Mouse (Mus musculus): ENCODE results near the gene Arhgap8. TPM values are rescaled to one million over a fixed set of nuclear protein-coding genes. Genes with fewer than 3 reads are reported as not detected.
"Not testable (repeated sequence)": the region's sequence is repeated elsewhere in the genome, so short reads cannot be mapped to it uniquely, and the experiment has no call there.

The Arhgap8 gene
- polyA plus RNA-seq, 3 experiments from 2014 or later = 0.24 TPM; not detected in 2

GRCm38 (mm10) chr15:84698189-84698588 is 21.7 kb upstream of the Arhgap8 start:
- no peak for ATAC-seq

DNA sequence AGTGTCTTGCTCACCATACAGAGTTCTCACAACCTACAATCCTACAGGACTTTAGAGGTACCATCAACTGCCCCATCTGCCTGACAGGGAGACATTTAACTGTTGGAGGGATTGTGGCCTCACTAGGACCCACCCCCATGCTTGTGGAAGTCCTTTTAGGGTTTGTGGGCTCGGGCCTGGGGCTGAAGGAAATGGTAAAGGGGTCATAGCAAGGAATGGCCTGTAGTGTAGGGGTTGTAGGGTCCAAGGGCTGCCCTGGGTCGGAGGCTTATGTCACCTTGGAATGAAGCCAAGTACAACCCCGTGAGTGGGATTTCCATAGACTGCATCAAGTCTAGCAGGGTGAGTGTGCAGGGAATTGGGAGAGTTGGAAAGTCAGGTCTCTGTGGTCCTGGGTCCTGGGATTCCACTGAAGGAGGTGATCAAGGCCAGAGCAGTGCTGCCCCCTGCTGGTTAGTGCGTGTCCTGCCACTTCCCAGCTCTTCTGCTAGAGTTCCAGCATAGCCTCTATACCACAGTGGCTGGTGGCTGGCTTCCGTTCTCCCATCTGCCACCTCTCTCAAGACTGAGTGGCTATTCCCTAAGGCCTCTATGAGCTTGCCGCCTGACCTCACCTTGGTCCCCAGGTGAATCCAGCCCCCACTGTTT is 19.6 kb upstream of the Arhgap8 start:
- ATAC-seq = no peak

DNA sequence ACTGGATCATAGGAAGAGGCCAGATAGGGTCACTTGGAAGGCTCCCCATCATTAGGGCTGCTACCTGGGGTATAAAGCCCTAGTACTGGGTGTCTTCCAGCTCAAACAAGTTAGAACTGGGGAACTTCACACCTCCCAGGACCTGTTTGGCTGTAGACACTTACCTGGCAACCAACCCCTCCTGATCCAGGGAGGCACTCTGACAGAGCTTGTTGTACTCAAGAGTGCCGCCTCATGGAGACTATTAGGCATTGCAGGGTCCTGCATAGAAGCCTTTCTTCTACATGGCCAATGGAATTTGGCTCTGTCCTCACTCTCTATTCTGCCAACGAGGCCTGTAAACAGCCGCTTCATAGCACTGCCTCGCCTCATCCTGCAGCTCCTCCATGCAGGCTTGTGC is 17.9 kb upstream of the Arhgap8 start:
- no peak for ATAC-seq

DNA sequence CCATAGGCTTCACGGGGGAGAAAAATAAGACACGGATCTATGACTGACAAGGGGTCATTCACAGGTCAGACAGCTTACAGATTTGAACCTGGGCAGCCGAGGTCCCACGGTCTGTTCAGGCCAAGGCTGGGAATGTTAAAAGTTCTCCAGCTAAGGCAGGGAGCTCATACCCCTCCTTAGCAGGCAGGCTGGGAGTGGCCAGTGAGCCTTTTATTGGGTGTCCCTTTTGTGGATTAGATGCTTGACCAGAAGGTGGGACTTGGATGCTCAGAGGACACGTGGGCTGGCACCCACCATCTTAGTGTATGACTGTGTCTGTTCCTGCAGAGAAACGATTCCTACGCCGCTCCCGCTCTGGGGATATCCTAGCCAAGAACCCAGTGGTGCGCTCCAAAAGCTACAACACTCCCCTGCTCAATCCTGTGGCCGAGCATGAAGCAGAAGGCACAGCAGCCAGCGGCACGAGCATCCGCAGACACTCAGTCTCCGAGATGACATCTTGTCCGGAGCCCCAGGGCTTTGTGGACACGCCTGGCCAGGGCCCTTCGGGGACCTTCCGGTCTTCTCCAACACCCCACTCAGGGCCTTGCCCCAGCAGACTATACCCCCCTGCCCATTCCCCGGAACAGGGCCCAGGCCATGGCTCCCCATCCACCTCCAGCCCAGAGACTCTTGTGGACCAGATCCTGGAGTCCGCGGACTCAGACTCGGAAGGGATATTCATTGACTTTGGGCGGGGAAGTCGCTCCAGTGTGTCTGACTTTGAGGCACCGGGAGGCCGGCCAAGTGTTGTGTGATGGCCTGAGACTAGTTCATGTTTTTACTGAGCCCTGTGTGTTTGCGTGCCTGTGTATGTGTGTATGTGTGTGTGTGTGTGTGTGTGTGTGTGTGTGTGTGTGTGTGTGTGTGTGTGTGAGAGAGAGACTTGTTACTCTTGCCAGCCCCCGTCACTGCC is 17.2 kb upstream of the Arhgap8 start:
- no peak for ATAC-seq

DNA sequence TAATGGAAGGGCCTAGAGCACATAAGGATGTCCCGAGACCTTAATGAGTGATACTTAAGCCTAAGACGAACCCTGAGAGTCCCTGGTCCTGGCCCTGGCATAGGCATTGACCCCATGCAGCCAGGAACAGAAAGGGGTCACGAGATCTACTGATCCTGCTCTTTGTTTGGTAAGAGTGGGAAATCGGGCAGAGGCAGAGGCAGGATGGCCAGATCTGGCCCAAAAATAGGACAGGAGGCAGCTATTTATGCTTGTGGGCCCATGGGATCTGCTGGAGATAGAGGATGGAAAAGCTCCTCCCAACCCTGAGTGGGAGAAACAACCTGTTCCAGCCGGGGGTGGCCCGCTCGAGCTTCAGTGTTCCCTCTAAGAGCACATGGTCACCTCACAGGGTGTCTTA is 15.9 kb upstream of the Arhgap8 start:
- no peak for ATAC-seq

- no peak for ATAC-seq
Measured at GRCm38 (mm10) chr15:84705351-84705901, 14.4 kb upstream of the Arhgap8 start.

DNA sequence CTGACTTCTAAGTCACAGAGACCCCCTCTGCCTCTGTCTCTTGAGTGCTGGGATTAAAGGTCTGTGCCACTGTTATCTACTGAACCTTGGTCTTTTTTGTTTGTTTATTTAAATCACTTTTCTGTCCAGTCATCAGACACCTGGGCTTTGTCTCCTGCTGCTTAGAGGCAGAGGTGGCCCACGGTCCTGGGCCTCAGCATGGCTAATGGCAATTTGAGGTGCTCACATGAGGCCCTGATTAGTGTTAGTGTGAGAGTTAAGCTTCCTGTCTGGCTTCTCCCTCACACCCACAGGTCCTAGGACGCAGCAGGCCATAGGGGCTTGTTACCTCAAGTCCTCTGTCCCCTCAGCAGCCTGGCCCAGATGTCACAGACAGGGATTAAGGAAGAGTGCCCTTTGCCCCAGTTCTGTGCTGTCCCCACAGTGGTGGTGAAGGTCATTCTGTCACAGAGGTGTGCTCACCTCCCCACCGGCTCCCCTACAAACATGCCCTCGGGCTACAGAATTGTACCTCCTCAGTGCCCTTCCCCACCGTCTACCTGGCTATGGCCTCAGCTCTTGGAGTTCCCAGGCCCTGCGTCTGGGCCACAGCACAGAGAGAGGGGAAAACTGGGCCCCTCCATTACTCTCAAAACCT is 12.8 kb upstream of the Arhgap8 start:
- ATAC-seq = no peak

DNA sequence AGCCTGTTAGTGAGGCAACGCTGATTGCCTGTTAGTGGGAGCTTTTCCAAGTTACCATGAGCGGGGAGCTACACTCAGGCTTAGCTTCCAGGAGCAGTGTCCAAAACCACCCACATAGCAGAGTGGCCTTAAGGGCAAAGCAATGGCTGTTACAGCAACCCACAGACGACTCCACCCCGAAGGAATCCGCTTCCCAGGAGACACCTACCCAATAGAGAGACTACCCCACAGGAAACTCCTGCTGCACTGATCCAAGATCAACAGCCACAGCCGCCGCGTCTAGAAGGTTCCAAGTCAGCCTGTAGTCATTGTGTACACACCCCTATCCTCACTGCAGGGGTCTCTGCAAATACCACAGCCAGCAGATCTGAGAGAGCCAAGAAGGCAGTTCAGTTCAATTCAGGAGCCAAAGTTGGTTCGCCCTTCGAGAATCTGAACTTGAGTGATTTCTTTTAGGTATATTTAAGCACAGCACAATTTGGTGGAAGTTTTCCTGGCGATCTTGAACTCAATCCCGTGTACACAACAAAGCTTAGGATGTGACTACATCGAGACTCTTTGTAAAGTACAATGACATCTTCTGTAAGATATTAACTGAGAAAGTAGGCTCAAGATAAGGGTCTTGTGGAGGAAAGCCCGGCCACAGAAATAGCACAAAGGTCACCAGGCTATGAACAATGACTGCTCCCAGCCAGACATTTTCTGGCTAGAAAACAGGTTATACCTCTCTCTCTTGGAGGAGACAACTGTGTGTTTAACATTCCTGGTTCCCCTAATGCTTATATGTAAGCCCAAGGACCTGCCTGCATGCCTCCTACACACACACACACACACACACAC is 7.1 kb upstream of the Arhgap8 start:
- ATAC-seq = no peak

- ATAC-seq = no peak
Measured at GRCm38 (mm10) chr15:84714730-84715129, 5.1 kb upstream of the Arhgap8 start.

DNA sequence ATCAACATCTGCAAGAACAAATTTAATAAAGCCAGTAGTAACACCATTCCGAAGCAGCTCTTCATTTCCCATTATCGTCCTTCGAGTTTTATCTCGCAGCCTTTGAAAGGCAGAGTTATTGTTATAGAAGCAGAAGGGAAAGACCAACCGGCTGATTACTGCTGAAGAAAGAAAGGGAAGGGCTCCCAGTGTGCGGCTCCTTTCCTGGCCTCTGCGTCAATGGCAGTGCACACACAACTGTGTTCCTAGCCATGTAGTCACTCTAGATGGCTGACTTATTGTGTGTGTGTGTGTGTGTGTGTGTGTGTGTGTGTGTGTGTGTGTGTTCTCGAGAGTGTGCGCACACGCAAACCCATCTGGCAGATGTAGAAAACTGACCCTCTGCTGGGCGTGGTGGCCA is 4.7 kb upstream of the Arhgap8 start:
- ATAC-seq = no peak

DNA sequence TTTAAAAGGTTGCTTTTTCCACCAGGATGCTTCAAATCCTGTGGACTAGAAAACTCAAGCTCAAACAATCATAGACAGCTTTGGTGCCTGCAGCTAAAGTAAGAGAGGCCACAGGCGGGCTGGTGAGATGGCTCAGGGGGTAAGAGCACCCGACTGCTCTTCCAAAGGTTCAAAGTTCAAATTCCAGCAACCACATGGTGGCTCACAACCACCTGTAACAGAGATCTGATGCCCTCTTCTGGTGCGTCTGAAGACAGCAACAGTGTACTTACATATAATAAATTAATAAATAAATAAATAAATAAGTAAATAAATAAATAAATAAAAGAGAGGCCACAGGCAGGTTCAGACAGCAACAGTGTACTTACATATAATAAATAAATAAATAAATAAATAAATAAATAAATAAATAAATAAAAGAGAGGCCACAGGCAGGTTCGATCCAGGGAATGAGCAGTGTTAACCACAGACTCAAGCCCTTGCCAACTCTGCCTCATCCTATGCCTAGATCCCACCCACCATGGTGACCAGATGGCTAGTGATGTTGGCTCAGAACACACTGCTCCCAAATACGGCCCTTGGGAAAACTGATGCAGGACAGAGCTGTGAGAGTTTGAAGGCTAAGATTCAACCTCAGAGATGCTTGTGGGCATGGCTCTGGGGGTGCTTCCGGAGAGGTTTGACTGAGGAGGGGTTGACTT is 2.1 kb upstream of the Arhgap8 start:
- not testable (repeated sequence) for ATAC-seq

DNA sequence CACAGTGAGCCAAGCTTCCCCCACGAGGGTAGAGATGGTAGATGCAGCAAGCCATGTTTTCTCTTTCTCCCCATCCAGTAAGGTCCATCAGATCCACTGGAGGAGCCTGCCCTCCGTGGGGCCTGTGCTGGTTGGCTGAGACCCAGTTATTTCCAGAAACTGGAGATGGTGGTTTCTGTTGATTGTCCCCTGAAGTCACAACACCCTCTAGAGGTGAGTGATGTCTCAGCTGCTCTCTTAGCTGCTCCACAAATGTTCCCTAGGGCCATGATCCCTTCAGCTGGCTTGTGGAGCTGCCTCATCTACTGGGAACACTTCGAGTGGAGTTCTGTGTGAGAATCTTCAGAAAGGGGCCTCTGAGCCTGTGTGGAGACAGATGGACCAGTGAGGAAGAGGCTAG is 1.1 kb upstream of the Arhgap8 start:
- ATAC-seq = no peak

GRCm38 (mm10) chr15:84720291-84721204 is 696 bp downstream of the Arhgap8 start:
- ATAC-seq = no peak

- not testable (repeated sequence) for ATAC-seq
Measured at GRCm38 (mm10) chr15:84723656-84724055, 3.8 kb downstream of the Arhgap8 start.

DNA sequence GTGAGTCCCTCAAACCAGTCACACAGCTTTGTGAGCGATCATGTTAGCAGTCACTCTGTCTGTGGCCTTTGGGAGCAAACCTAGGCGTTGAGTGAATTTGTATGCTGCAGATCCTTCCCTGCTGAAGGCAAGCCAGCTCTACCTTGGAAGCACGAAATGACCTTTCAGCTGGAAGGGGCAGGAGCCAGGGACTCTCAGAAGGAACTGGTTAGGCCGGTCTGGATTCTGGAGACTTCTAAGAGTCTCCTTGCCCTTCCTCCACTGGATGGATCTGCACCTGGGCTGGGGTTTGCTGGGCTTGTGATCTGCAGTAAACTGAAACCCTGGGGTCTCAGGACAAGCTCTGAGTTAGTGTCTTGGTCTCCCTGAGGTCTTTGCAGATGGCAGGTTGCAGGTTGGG is 4.3 kb downstream of the Arhgap8 start:
- ATAC-seq = no peak

DNA sequence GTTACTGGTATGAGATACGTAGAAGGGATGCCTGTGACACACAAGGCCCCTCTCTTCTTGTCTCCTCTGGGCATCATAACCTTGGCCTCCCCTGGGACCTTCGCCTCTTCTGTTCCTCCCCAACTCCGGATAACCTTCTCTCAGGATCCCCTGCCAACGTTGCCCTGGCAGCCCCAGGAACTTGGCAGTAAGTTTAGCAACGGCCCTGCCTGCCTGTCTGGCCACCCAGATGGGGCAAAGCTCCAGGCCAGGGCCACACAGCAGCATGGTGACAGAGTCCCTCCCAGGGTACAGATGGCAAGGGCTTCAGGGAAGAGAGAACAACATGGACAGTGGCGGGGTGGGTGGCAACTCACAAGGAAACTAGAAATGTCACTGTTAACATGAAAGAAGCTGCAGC is 9.8 kb downstream of the Arhgap8 start:
- no peak for ATAC-seq

DNA sequence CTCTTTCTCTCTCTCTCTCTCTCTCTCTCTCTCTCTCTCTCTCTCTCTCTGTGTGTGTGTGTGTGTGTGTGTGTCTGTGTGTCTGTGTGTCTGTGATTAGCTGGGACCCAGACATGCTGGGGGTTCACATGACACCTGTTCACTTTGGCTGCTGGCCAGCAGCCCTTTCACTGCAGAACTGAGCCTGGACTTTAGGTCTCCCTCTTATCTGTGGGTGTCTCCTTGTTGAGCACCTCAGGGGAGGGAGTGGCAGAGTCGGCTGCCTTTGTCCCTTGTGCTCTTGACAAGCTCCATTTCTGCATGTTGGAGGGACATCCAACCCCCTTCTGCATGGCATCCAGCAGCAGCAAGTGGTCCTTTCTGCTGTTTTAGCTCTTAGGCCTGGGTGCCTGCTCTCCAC is 11.0 kb downstream of the Arhgap8 start:
- ATAC-seq = no peak

DNA sequence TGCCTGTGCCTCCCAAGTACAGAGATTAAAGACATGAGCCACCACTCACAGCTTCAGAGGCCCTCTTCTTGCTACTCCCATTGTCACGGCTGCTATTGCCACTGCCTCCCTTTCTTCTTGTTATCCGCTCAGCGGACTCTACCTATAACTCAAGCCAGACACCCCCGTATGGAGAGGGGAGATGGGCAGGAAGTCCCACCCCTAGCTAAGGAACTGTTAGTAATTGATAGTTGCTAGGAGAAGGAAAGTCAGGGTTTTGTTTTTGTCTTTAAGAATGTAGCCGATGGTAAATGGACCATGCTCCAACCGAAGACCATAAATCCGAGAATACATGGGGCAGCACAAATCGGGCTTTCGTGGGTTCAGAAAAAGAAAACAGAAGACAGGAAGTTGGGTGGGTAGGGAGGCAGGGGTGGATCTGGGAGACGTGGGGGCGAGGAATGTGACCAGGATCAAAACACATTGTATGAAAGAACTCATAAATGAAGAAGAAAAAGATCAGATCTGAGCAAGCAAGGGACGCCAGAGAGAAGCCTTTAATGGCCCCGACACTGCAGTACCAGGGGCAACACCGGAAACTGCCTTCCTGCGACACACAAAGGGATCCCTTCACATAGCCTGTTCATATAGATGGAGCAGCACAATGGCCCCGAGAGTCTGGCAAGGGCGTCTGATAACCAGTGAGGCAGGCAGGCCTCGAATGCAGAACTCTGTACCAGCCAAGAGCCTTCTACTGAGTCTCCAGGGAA is 12.0 kb downstream of the Arhgap8 start:
- ATAC-seq = no peak

- ATAC-seq = no peak
Measured at GRCm38 (mm10) chr15:84732425-84732749, 12.5 kb downstream of the Arhgap8 start.

Data from inflammation-experienced regulatory T-cells, adult 6 months (primary cell).